Mouse (Mus musculus) cortical plate, adult 2 months (tissue): ENCODE measurements around the gene Poll.

Experiments
- CTCF ChIP-seq: fragments of 200-500 bp; IDR thresholded peaks from 2 replicates; pipeline ENCODE4 v1.5.1; 2011; ENCODE audit warnings: mild to moderate bottlenecking, control low read depth, low read length; ENCODE audit not compliant: insufficient read depth; ENCODE audit errors: extremely low read depth
- POLR2A ChIP-seq: fragments of 200-500 bp; IDR thresholded peaks from 2 replicates; pipeline ENCODE4 v1.6.1; 2011; ENCODE audit warnings: mild to moderate bottlenecking, low read length, control low read depth; ENCODE audit not compliant: insufficient read depth; ENCODE audit errors: extremely low read depth

- TF ChIP-seq CTCF: no peak
- no peak for TF ChIP-seq POLR2A
Measured at GRCm38 (mm10) chr19:45587509-45588292, 27.4 kb upstream of the Poll start.
